Mouse (Mus musculus): Measurements from ENCODE around the gene Lhfpl5. TPM values are rescaled to one million over a fixed set of nuclear protein-coding genes. Genes with fewer than 3 reads are reported as not detected.

Lhfpl5 gene
- polyA plus RNA-seq, 1 experiment from 2014 or later: 26.9 TPM

- 61% methylated on average over 10 of the region's 10 CpGs for WGBS
- Histone ChIP-seq H3K36me3 (ENCODE audit: control insufficient read depth, insufficient read depth, low read length) (no peaks in the 10 kb centered on the region), H3K9me3 (ENCODE audit: control insufficient read depth, low read length) (no peaks in the 10 kb centered on the region), H3K4me2 (ENCODE audit: low read length) (no peak overlapping the region), H3K27ac (ENCODE audit: low read depth, low read length) (no peak overlapping the region), H3K4me1 (ENCODE audit: control insufficient read depth, insufficient read depth, low read depth, low read length) (no peaks in the 10 kb centered on the region), H3K27me3 (replicated peaks; ENCODE audit: control insufficient read depth, insufficient read depth, low read length) (no peaks in the 10 kb centered on the region), H3K4me3 (ENCODE audit: low read length) (no peak overlapping the region), H3K9ac (ENCODE audit: low read depth, low read length) (no peak overlapping the region)
- ATAC-seq: no peak
These were observed 53.0 kb downstream of the Lhfpl5 start for GRCm38 (mm10) chr17:28628248-28629124.

DNA sequence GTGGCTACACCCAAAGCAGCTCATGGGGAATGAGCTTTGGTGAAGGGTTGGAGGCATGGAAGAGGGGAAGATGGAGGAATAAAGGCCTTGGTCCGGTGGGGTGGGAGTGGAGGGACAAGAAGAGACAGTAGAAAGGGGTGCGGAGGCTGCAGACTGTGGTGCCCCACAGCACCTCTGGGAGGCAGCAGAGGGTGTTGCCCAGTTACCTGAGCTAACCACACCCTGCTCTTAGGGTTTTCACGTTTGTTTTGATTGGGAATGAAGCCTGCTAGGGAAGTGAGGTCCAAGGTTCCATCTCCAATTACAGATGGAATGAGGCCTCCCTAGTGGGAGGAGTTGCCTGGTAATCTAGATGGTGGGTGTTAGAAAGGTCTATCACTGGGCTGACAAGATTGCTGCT is 53.7 kb downstream of the Lhfpl5 start:
- Histone ChIP-seq H3K4me3 (ENCODE audit: low read length) (no peak overlapping the region), H3K4me2 (ENCODE audit: low read length) (no peak overlapping the region), H3K4me1 (ENCODE audit: control insufficient read depth, insufficient read depth, low read depth, low read length) (no peaks in the 10 kb centered on the region), H3K27me3 (replicated peaks; ENCODE audit: control insufficient read depth, insufficient read depth, low read length) (no peaks in the 10 kb centered on the region), H3K9ac (ENCODE audit: low read depth, low read length) (no peak overlapping the region), H3K27ac (ENCODE audit: low read depth, low read length) (no peak overlapping the region), H3K9me3 (ENCODE audit: control insufficient read depth, low read length) (no peaks in the 10 kb centered on the region), H3K36me3 (ENCODE audit: control insufficient read depth, insufficient read depth, low read length) (no peaks in the 10 kb centered on the region)
- ATAC-seq: no peak
- 56% methylated on average over 3 of the region's 3 CpGs for WGBS

Small RNAs within 50 kb of the gene (microRNA-seq; reads per million reads assigned to microRNA genes)
- gene Gm25195 (not detected), gene Mir6969 (not detected)

Other genes starting within 250 kb of the Lhfpl5 start
- gene Rpl10a, start 247.2 kb upstream of the Lhfpl5 start, polyA plus RNA-seq (2015; fragmentation: Nextera tagmentation; extraction: Ambion mirVana): 287 and 323 TPM in 2 replicates
- gene Tead3, start 224.8 kb upstream of the Lhfpl5 start, polyA plus RNA-seq (2015; fragmentation: Nextera tagmentation; extraction: Ambion mirVana): 1.4 and 2.0 TPM in 2 replicates
- 1.5 and 1.6 TPM in 2 replicates for gene Tulp1, start 210.4 kb upstream of the Lhfpl5 start, polyA plus RNA-seq (2015; fragmentation: Nextera tagmentation; extraction: Ambion mirVana)
- 26.7 and 30.8 TPM in 2 replicates for gene Fkbp5, start 58.1 kb upstream of the Lhfpl5 start, polyA plus RNA-seq (2015; fragmentation: Nextera tagmentation; extraction: Ambion mirVana)
- not detected in 2 replicates for gene Armc12, start 44.8 kb upstream of the Lhfpl5 start, polyA plus RNA-seq (2015; fragmentation: Nextera tagmentation; extraction: Ambion mirVana)
- not detected in 2 replicates for gene Clpsl2, start 26.2 kb upstream of the Lhfpl5 start, polyA plus RNA-seq (2015; fragmentation: Nextera tagmentation; extraction: Ambion mirVana)
- gene Clps, start 14.9 kb upstream of the Lhfpl5 start, polyA plus RNA-seq (2015; fragmentation: Nextera tagmentation; extraction: Ambion mirVana): not detected in 2 replicates
- 79.4 and 80.8 TPM in 2 replicates for gene Srpk1, start 47.1 kb downstream of the Lhfpl5 start, polyA plus RNA-seq (2015; fragmentation: Nextera tagmentation; extraction: Ambion mirVana)
- 1.4 TPM in 2 replicates for gene Slc26a8, start 114.6 kb downstream of the Lhfpl5 start, polyA plus RNA-seq (2015; fragmentation: Nextera tagmentation; extraction: Ambion mirVana)
- 22.7 and 24.0 TPM in 2 replicates for gene Mapk14, start 115.7 kb downstream of the Lhfpl5 start, polyA plus RNA-seq (2015; fragmentation: Nextera tagmentation; extraction: Ambion mirVana)
- gene AC170998.1, start 150.4 kb downstream of the Lhfpl5 start, polyA plus RNA-seq (2015; fragmentation: Nextera tagmentation; extraction: Ambion mirVana): 1.9 TPM in 2 replicates
- gene Mapk13, start 193.7 kb downstream of the Lhfpl5 start, polyA plus RNA-seq (2015; fragmentation: Nextera tagmentation; extraction: Ambion mirVana): 1.2 and 2.0 TPM in 2 replicates
- 6.3 and 7.0 TPM in 2 replicates for gene Brpf3, start 225.4 kb downstream of the Lhfpl5 start, polyA plus RNA-seq (2015; fragmentation: Nextera tagmentation; extraction: Ambion mirVana)

Data from hindbrain, embryonic 16.5 days (tissue).